Mouse (Mus musculus) embryonic fibroblast, embryonic 13.5 days (primary cell): ENCODE measurements around the gene Ppp1r36.

Experiments used
- CTCF ChIP-seq: IDR thresholded peaks from 2 replicates; pipeline ENCODE4 v1.5.1; 2011; ENCODE audit warnings: mild to moderate bottlenecking, control low read depth, low read length, moderate library complexity, borderline replicate concordance; ENCODE audit not compliant: insufficient read depth
- POLR2A ChIP-seq: IDR thresholded peaks from 2 replicates; pipeline ENCODE4 v1.6.1; 2011; ENCODE audit warnings: low read depth, mild to moderate bottlenecking, control low read depth, low read length, moderate library complexity

GRCm38 (mm10) chr12:76472046-76472445 is 54.7 kb downstream of the Ppp1r36 start:
- TF ChIP-seq POLR2A = no peak
- TF ChIP-seq CTCF = peak; percentile 35; the same call in 1 of the 2 replicates
